Mouse (Mus musculus) kidney, embryonic 16.5 days (tissue): ENCODE results near the gene Mr1. TPM values are rescaled to one million over a fixed set of nuclear protein-coding genes. Genes with fewer than 3 reads are reported as not detected.

ENCODE experiments used
- ATAC-seq: fragments of 200-750 bp; cut with Nextera tagmentation; 2 replicates; pipeline ENCODE4 v1.8.0; 2017; ENCODE audit warnings: moderate TSS enrichment; ENCODE audit not compliant: low FRiP score, low TSS enrichment
- H3K27ac ChIP-seq: fragments of 300-500 bp; sonication (generic); 2 replicates; pipeline ENCODE4 v1.5.1; 2014; ENCODE audit warnings: low read length
- H3K27me3 ChIP-seq: fragments of 300-500 bp; sonication (generic); 2 replicates; pipeline ENCODE4 v1.6.1; 2014; ENCODE audit warnings: low read length, control low read depth, mixed read lengths; ENCODE audit not compliant: insufficient read depth
- H3K36me3 ChIP-seq: fragments of 300-500 bp; sonication (generic); 2 replicates; pipeline ENCODE4 v1.6.1; 2014; ENCODE audit warnings: low read length, control low read depth, mixed read lengths; ENCODE audit not compliant: insufficient read depth
- H3K4me1 ChIP-seq: fragments of 300-500 bp; sonication (generic); 2 replicates; pipeline ENCODE4 v1.6.1; 2014; ENCODE audit warnings: low read length, control low read depth, mixed read lengths; ENCODE audit not compliant: insufficient read depth
- H3K4me2 ChIP-seq: fragments of 300-500 bp; sonication (generic); replicated peaks from 2 replicates; pipeline ENCODE4 v1.6.1; 2014; ENCODE audit warnings: low read depth, low read length
- H3K4me3 ChIP-seq: fragments of 300-500 bp; sonication (generic); 2 replicates; pipeline ENCODE4 v1.5.1; 2014; ENCODE audit warnings: mild to moderate bottlenecking, low read length
- H3K9ac ChIP-seq: fragments of 300-500 bp; sonication (generic); replicated peaks from 2 replicates; pipeline ENCODE4 v1.6.1; 2014; ENCODE audit warnings: low read length
- H3K9me3 ChIP-seq: fragments of 300-500 bp; sonication (generic); 2 replicates; pipeline ENCODE4 v1.6.1; 2016; ENCODE audit warnings: low read length, control low read depth
- WGBS: fragments of 180-500 bp; shearing (Covaris S2); extraction: QIAGEN DNeasy Blood & Tissue Kit; methylation state at CpG from one replicate; pipeline ENCODE4 v1.1.7; 2014; 5-methylcytosine and 5-hydroxymethylcytosine counted together
- polyA plus RNA-seq: library from polyadenylated mRNA; unstranded; fragments of >200 nt; fragmentation: Nextera tagmentation; extraction: Ambion mirVana; gene quantifications from 2 replicates; pipeline ENCODE4 v1.2.1, GENCODE M21; 2015

The Mr1 gene
- polyA plus RNA-seq, 1 experiment from 2014 or later, result 8.6 TPM

DNA sequence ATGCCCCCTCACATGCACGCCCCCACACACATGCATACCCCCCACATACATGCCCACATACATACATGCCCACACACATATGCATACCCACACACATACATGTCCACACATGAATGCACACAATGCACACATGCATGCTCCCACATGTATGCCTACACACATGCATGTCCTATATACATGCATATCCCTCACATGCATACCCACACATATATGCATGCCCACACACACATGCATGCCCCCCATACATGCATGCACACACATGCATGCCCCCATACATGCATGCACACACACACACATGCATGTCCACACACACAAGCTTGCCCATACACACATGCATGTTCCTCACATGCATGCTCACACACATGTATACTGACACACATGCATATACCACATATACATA is 33.7 kb downstream of the Mr1 start:
- ATAC-seq, result no peak
- H3K27me3 ChIP-seq, result no peaks in the 10 kb centered on the region
- no peaks in the 10 kb centered on the region for H3K36me3 ChIP-seq
- no peak overlapping the region for H3K4me3 ChIP-seq
- no peaks in the 10 kb centered on the region for H3K9me3 ChIP-seq
- no peak overlapping the region for H3K27ac ChIP-seq
- H3K4me2 ChIP-seq, result no peak overlapping the region
- 87% methylated on average over 1 of the region's 1 CpGs for WGBS
- no peak overlapping the region for H3K9ac ChIP-seq
- peaks cover 13% of the 10 kb centered on the region for H3K4me1 ChIP-seq

DNA sequence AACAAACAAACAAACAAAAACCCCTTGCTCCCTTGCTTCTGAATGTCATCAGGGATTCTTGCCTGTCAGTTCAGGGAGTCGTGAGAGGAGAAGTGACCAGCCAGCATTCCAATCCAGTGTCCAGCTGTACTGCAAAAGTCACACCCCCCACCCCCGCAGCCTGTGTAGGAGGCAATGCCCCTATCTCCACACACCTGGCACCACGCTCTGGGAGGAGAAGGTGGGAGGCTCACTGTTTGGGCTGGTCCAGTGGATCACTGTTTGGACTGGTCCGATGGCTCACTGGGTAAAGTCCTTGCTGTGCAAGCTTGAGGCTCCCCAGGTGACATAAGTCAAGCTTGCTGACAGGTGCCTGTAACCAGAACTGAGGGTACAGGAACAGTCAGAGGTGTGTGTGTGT is 34.5 kb downstream of the Mr1 start:
- no peaks in the 10 kb centered on the region for H3K27me3 ChIP-seq
- peak; percentile 65; the same call in 1 of the 2 replicates for ATAC-seq
- peaks cover 13% of the 10 kb centered on the region for H3K4me1 ChIP-seq
- 35% methylated on average over 4 of the region's 4 CpGs for WGBS
- H3K9ac ChIP-seq, result no peak overlapping the region
- H3K4me3 ChIP-seq, result no peak overlapping the region
- H3K9me3 ChIP-seq, result no peaks in the 10 kb centered on the region
- H3K4me2 ChIP-seq, result no peak overlapping the region
- no peaks in the 10 kb centered on the region for H3K36me3 ChIP-seq
- no peak overlapping the region for H3K27ac ChIP-seq

DNA sequence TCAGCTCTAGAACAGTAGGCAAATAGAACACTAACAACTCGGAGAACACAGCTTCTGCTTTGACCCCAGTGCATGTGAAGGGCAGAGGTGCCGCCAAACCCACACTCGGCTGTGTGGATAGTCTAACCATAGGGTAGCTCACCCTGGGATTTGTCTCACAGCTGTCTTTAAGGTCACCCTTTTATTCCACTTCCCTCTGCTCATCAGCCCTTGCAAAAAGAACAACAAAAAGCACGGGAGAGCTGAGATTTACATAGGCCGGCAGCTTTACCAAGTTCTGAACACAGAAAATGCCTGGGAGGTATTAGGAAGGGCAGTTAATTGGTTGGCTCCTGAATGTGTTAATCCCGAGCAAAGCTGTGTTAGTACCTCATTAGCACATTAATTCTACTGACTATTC is 35.1 kb downstream of the Mr1 start:
- H3K4me2 ChIP-seq, result no peak overlapping the region
- no peak overlapping the region for H3K9ac ChIP-seq
- H3K27ac ChIP-seq, result no peak overlapping the region
- no peaks in the 10 kb centered on the region for H3K27me3 ChIP-seq
- peaks cover 13% of the 10 kb centered on the region for H3K4me1 ChIP-seq
- WGBS, result 40% methylated on average over 6 of the region's 6 CpGs
- no peak overlapping the region for H3K4me3 ChIP-seq
- no peak for ATAC-seq
- no peaks in the 10 kb centered on the region for H3K36me3 ChIP-seq
- H3K9me3 ChIP-seq, result no peaks in the 10 kb centered on the region

DNA sequence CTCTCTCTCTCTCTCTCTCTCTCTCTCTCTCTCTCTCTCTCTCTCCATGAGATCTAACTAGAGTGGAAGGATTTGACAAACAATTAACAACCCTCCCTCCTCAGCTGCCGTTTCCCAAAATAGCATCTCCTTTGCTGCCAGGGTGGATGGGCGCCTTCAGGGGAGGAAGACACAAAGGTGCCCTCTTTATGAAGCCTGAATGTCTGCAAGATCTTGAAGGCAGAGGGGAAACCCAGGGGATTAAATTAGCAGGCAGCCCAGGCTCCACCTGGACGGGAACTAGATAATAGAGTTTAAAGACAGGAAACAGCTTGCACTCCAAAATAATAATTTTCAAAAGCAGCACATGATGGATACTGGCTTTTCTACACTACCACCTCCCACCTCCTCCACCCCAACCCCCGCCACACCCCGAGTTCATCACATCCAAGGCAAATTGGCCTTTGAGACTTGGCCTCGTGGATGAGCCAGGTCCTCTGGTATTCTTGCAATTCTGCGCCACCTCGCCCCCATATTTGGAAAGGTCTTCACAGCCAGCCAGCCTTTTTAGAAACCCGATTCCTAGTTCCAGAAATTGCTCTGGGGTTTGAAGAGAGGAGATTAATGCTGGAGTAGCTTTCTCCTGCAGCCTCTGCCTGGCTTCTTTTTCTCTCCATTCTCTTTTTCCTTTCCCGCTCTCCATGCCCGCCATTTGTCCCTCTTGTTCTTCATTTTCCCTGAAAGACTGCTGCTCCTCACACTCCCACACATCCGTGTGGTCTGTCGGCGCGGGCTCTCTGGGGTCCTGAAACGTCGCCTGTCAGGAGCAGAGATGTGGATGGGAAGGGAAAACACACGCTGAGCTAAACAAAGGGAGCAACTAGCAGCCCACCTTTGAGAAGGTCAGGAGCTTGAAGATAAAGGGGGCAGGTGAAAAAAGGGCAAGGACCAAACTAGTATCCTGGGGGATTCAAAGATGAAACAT is 36.9 kb downstream of the Mr1 start:
- H3K27me3 ChIP-seq, result no peaks in the 10 kb centered on the region
- H3K4me3 ChIP-seq, result peak overlapping the region; percentile 11; the same call in 1 of the 2 replicates
- WGBS, result 20% methylated on average over 18 of the region's 18 CpGs
- H3K9ac ChIP-seq, result peak overlapping the region; percentile 35; the same call in 1 of the 2 replicates
- no peaks in the 10 kb centered on the region for H3K9me3 ChIP-seq
- peak overlapping the region; percentile 36 for H3K4me2 ChIP-seq
- H3K36me3 ChIP-seq, result no peaks in the 10 kb centered on the region
- H3K27ac ChIP-seq, result no peak overlapping the region
- ATAC-seq, result no peak
- H3K4me1 ChIP-seq, result peaks cover 13% of the 10 kb centered on the region

DNA sequence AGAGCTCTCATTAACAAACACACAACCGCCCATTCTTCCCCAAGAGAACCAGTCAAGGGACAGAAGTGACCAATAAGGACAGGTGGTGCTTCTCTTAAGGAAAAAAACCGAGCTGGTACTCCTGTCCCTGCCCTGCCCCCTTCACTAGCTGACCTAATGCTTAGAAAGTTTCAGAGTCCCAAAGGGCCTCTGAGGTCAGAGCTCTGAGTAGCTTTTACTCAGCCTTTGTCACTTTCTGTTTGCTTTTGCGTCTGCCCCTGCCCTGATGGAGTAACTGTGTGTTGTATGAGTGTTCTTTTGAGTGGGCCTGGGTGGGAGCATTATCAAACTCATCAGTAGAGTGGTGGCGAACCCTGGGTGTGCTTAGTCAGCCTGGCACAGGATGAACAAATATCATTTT is 38.2 kb downstream of the Mr1 start:
- Histone ChIP-seq H3K27ac (no peak overlapping the region), H3K4me3 (no peak overlapping the region), H3K4me2 (no peak overlapping the region), H3K9me3 (no peaks in the 10 kb centered on the region), H3K9ac (no peak overlapping the region), H3K27me3 (no peaks in the 10 kb centered on the region), H3K4me1 (peaks cover 13% of the 10 kb centered on the region), H3K36me3 (no peaks in the 10 kb centered on the region)
- 45% methylated on average over 4 of the region's 4 CpGs for WGBS
- no peak for ATAC-seq

DNA sequence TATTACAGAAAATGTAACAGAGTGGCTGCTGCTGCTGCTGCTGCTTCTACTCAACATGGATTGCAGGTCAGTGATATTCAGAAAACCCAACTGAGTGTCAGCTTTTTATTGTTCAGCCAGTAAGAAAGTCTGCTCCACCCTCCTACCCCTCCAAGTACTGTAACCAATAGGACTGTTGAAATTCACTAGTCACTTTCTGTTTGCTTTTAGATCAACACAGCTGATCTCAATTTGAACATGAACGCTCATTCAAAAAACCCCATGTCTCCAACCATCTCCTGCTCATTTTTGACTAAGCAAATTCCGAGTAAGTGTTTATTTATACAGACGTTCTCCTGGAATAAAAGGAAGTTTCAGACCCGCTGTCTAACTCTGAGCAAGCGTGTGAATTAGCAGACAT is 38.8 kb downstream of the Mr1 start:
- Histone ChIP-seq H3K4me1 (peaks cover 13% of the 10 kb centered on the region), H3K4me2 (no peak overlapping the region), H3K36me3 (no peaks in the 10 kb centered on the region), H3K9ac (no peak overlapping the region), H3K9me3 (no peaks in the 10 kb centered on the region), H3K4me3 (no peak overlapping the region), H3K27ac (no peak overlapping the region), H3K27me3 (no peaks in the 10 kb centered on the region)
- ATAC-seq, result no peak
- WGBS, result 40% methylated on average over 5 of the region's 5 CpGs

DNA sequence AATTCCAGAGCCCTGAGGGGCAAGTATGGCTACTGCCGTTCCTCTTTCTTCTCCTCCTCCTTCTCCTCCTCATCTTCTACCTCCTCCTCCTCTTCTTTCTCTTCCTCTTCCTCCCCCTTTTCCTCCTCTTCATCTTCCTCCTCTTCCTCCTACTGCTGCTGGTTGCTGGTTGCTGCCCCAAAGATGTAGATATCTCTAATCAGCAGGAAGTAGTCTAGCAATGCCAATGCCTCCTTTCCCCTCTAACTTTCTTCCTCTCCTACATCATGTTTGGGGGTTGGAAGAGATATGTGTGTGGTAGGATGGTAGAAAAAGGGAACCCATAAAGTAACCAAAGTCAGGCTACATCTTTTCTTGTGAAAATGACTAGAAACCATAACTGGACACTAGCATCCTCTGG is 40.3 kb downstream of the Mr1 start:
- Histone ChIP-seq H3K4me1 (peaks cover 10% of the 10 kb centered on the region), H3K27ac (no peak overlapping the region), H3K9me3 (no peaks in the 10 kb centered on the region), H3K4me2 (no peak overlapping the region), H3K9ac (no peak overlapping the region), H3K4me3 (no peak overlapping the region), H3K36me3 (no peaks in the 10 kb centered on the region), H3K27me3 (no peaks in the 10 kb centered on the region)
- 81% methylated on average over 1 of the region's 1 CpGs for WGBS
- ATAC-seq, result no peak

DNA sequence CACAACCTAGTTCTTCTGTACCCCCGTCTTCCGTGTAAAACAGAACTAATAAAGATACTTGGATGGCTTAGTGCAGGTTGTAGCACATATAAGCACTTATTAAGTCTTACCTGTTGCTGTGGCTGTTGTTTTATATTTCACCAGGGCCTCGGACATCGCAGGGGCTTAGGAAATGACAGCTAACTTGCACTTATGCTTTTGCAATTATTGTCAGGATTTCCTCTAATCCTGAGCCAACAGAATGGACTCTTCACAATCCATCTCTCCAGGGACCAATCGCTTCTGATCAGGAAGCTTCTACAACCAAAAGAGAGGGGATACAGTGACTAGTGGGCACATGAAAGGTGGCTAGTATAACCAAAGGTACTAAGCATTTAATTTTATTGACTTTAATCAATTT is 42.6 kb downstream of the Mr1 start:
- Histone ChIP-seq H3K9me3 (no peaks in the 10 kb centered on the region), H3K27ac (no peak overlapping the region), H3K9ac (no peak overlapping the region), H3K27me3 (no peaks in the 10 kb centered on the region), H3K4me1 (peaks cover 4% of the 10 kb centered on the region; the same call in 1 of the 2 replicates), H3K4me3 (no peak overlapping the region), H3K4me2 (no peak overlapping the region), H3K36me3 (no peaks in the 10 kb centered on the region)
- ATAC-seq, result no peak
- 82% methylated on average over 5 of the region's 5 CpGs for WGBS

DNA sequence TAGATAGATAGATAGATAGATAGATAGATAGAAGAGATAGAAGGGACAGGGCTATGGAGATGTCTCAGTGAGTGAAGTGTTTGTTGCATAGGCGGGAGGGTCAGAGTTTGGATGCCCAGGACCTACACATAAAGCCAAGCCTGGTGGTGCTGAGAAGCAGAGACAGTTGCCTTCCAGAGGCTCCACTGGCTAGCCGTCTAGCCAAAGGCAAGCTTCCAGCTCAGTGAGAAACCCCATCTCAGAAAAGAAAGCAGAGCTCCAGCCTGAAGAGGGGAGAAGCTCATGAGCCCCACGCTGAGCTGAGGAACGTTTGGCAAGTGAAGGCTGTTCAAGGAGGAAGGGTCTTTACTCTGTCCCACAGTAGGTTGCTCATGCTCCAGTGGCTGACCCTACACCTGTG is 44.0 kb downstream of the Mr1 start:
- no peaks in the 10 kb centered on the region for H3K36me3 ChIP-seq
- no peaks in the 10 kb centered on the region for H3K27me3 ChIP-seq
- no peak overlapping the region for H3K4me2 ChIP-seq
- no peaks in the 10 kb centered on the region for H3K9me3 ChIP-seq
- WGBS, result 90% methylated on average over 4 of the region's 4 CpGs
- H3K4me1 ChIP-seq, result peaks cover 4% of the 10 kb centered on the region; the same call in 1 of the 2 replicates
- no peak for ATAC-seq
- no peak overlapping the region for H3K9ac ChIP-seq
- no peak overlapping the region for H3K4me3 ChIP-seq
- H3K27ac ChIP-seq, result no peak overlapping the region

DNA sequence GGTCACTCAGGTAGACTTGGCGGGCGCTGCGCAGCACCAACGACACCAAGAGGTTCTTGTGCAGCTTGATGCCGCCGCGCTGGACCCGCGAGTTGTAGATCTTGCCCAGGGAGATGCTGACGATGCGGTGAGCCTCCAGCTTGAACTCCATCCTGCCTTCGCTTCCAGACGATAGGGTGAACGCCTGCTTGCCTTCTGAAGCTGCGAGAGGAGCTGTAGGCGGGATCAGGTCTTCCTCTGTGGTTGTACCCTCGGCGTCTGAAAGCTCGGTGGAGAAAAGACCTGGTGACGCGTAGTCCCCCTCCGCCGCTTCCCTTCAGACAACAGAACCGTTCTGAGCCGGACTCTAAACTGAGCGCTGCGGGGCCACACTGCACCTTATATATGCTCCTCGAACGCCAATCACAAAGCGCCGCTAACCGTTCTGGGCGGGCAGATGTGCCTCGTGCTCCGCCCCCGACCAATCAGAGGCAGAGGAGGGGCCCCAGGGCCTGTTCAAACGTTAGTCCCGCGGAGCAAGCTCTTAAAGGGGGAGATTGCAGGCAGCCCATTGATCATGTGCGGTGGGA is 47.2 kb downstream of the Mr1 start, which contains the start of gene Ier5:
Gene Ier5, minus strand, starts transcription at position 357 of the 569 bp plus-strand sequence.
- Histone ChIP-seq H3K9me3 (no peaks in the 10 kb centered on the region), H3K4me1 (peaks cover 15% of the 10 kb centered on the region), H3K36me3 (no peaks in the 10 kb centered on the region), H3K4me3 (peak within 1 kb of the TSS; percentile 75), H3K27ac (peak within 1 kb of the TSS; percentile 88), H3K4me2 (peak within 1 kb of the TSS; percentile 76), H3K27me3 (no peaks in the 10 kb centered on the region), H3K9ac (peak within 1 kb of the TSS; percentile 98)
- WGBS, result under 1% methylated on average over 40 of the region's 40 CpGs
- ATAC-seq, result peak; percentile 98
